Mouse (Mus musculus) liver, embryonic 14.5 days (tissue): ENCODE measurements at regions not wholly inside any gene's neighbourhood (a gene's known extent, or its start where the extent isn't known, plus 50 kb on each side); places are given as distances from the start of the nearest gene placed in this dataset.

Experiments
- CTCF ChIP-seq: IDR thresholded peaks from 2 replicates; pipeline ENCODE4 v1.5.1; 2016; ENCODE audit warnings: antibody characterized with exemption, low read depth, control low read depth
- EP300 ChIP-seq: IDR thresholded peaks from 2 replicates; pipeline ENCODE4 v1.6.1; 2016; ENCODE audit warnings: antibody characterized with exemption, low read depth

DNA sequence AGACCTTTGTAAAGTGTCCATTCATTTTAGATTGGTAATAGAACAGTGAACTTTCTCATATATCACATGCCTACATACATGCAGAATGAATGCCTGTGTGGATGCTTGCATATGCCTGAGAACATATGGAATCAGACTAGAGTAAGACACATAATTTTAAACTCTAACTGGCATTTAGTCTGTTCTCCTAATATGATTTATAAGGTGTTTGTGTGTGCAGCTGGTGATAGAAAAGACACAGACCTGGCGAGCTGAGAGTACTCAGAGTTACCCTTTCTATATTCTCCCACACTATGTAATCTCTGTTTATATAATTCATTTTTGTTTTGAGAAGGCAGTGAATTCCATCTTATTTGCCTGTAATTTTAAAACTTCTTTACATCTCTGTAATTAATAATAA is 517.4 kb upstream of the Fam241a start:
- no peak for TF ChIP-seq CTCF
- TF ChIP-seq EP300, result no peak
